Mouse (Mus musculus): ENCODE data around the gene Cers6. TPM values are rescaled to one million over a fixed set of nuclear protein-coding genes. Genes with fewer than 3 reads are reported as not detected.

Cers6 gene
- polyA plus RNA-seq, 1 experiment from 2014 or later: 8.2 TPM

- WGBS (ENCODE audit: insufficient replicate concordance): 49% methylated on average over 3 of the region's 3 CpGs
Measured at GRCm38 (mm10) chr2:69125425-69125824, 264.2 kb downstream of the Cers6 start.

GRCm38 (mm10) chr2:69128321-69128720 lies 267.1 kb downstream of the Cers6 start:
- no peak overlapping the region for H3K4me2 ChIP-seq (ENCODE audit: low read depth, low read length)
- ATAC-seq (no peak), DNase-seq (no peak)
- H3K9ac ChIP-seq (replicated peaks): no peak overlapping the region
- no peaks in the 10 kb centered on the region for H3K36me3 ChIP-seq (replicated peaks; ENCODE audit: insufficient read depth, low read length)
- H3K4me1 ChIP-seq (ENCODE audit: insufficient read depth): peaks cover 2% of the 10 kb centered on the region; the same call in 1 of the 2 replicates
- 77% methylated on average over 7 of the region's 7 CpGs for WGBS (ENCODE audit: insufficient replicate concordance)
- no peaks in the 10 kb centered on the region for H3K27me3 ChIP-seq (ENCODE audit: insufficient read depth, low read length)
- TF ChIP-seq CTCF (IDR thresholded peaks at IDR 0.05; ENCODE audit: low read depth): no peak
- no peak for TF ChIP-seq EP300 (IDR thresholded peaks at IDR 0.05; ENCODE audit: low read depth)
- no peaks in the 10 kb centered on the region for H3K9me3 ChIP-seq (ENCODE audit: low read length)
- no peak overlapping the region for H3K27ac ChIP-seq (ENCODE audit: low read depth)
- no peak overlapping the region for H3K4me3 ChIP-seq (ENCODE audit: low read depth, low read length)

More at GRCm38 (mm10) chr2:69125425-69125824, 264.2 kb downstream of the Cers6 start:
- no peak overlapping the region for H3K27ac ChIP-seq (ENCODE audit: low read depth)
- no peaks in the 10 kb centered on the region for H3K27me3 ChIP-seq (ENCODE audit: insufficient read depth, low read length)
- ATAC-seq: no peak
- no peak overlapping the region for H3K4me3 ChIP-seq (ENCODE audit: low read depth, low read length)
- H3K4me1 ChIP-seq (ENCODE audit: insufficient read depth): no peaks in the 10 kb centered on the region
- H3K9ac ChIP-seq (replicated peaks): no peak overlapping the region
- H3K36me3 ChIP-seq (replicated peaks; ENCODE audit: insufficient read depth, low read length): no peaks in the 10 kb centered on the region
- TF ChIP-seq CTCF (IDR thresholded peaks at IDR 0.05; ENCODE audit: low read depth): no peak
- no peak for TF ChIP-seq EP300 (IDR thresholded peaks at IDR 0.05; ENCODE audit: low read depth)
- DNase-seq: no peak
- H3K4me2 ChIP-seq (ENCODE audit: low read depth, low read length): no peak overlapping the region
- no peaks in the 10 kb centered on the region for H3K9me3 ChIP-seq (ENCODE audit: low read length)

- ATAC-seq: peak; percentile 58
Measured at GRCm38 (mm10) chr2:69128921-69129395, 267.7 kb downstream of the Cers6 start.

DNA sequence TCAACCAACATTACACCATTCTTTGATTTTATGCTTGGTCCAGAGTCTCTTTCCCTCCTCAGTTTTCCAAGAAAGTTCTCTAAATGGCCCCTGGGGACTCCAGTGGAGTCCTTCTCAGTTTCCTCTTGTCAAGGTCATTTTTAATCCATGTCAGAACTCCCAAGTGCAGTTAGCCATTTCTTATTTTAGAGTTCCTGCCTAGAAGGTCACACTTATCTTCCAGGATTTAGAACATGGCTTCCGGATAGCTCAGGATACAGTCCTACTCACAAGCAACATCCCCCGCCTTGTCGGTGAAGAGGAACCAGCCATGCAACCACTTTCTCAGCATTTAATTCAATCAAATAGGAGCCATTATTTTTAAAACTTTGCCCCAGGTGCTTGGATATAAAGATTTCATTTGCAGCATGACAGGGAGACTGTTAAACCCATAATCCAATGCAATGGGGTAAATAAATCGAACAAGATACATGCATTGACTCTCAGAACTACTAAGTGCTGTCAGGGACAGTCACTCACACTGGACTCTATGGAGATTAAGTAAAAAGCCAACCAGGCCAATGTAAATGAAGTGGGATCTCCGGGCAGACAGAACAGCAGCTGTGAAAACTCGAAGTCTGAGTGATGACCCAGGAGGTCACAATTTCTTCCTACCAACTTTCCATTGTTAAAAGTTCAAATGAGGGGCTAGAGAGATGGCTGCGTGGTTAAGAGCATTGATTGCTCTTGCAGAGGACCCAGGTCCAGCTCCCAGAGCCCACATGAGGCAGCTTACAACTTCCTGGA lies 268.4 kb downstream of the Cers6 start:
- peak; percentile 29; the same call in 1 of the 2 replicates for TF ChIP-seq EP300 (IDR thresholded peaks at IDR 0.05; ENCODE audit: low read depth)
- TF ChIP-seq CTCF (IDR thresholded peaks at IDR 0.05; ENCODE audit: low read depth): no peak
- no peaks in the 10 kb centered on the region for H3K27me3 ChIP-seq (ENCODE audit: insufficient read depth, low read length)
- no peak overlapping the region for H3K9ac ChIP-seq (replicated peaks)
- H3K36me3 ChIP-seq (replicated peaks; ENCODE audit: insufficient read depth, low read length): no peaks in the 10 kb centered on the region
- H3K4me1 ChIP-seq (ENCODE audit: insufficient read depth): peaks cover 2% of the 10 kb centered on the region
- H3K9me3 ChIP-seq (ENCODE audit: low read length): no peaks in the 10 kb centered on the region
- DNase-seq: no peak
- peak overlapping the region; percentile 0 for H3K27ac ChIP-seq (ENCODE audit: low read depth)
- WGBS (ENCODE audit: insufficient replicate concordance): 58% methylated on average over 7 of the region's 7 CpGs
- ATAC-seq: 0 out of 2 replicates have a peak, but pooled peaks have one; percentile 20
- no peak overlapping the region for H3K4me3 ChIP-seq (ENCODE audit: low read depth, low read length)
- no peak overlapping the region for H3K4me2 ChIP-seq (ENCODE audit: low read depth, low read length)

More at GRCm38 (mm10) chr2:69128921-69129395, 267.7 kb downstream of the Cers6 start:
- Histone ChIP-seq H3K9me3 (ENCODE audit: low read length) (no peaks in the 10 kb centered on the region), H3K9ac (replicated peaks) (no peak overlapping the region), H3K27ac (ENCODE audit: low read depth) (peak overlapping the region; percentile 0), H3K4me2 (ENCODE audit: low read depth, low read length) (no peak overlapping the region), H3K4me1 (ENCODE audit: insufficient read depth) (peaks cover 2% of the 10 kb centered on the region; the same call in 1 of the 2 replicates), H3K36me3 (replicated peaks; ENCODE audit: insufficient read depth, low read length) (no peaks in the 10 kb centered on the region), H3K4me3 (ENCODE audit: low read depth, low read length) (no peak overlapping the region), H3K27me3 (ENCODE audit: insufficient read depth, low read length) (no peaks in the 10 kb centered on the region)
- TF ChIP-seq EP300 (IDR thresholded peaks at IDR 0.05; ENCODE audit: low read depth) (no peak), CTCF (IDR thresholded peaks at IDR 0.05; ENCODE audit: low read depth) (no peak)
- 35% methylated on average over 10 of the region's 10 CpGs for WGBS (ENCODE audit: insufficient replicate concordance)
- DNase-seq: peak; percentile 42

DNA sequence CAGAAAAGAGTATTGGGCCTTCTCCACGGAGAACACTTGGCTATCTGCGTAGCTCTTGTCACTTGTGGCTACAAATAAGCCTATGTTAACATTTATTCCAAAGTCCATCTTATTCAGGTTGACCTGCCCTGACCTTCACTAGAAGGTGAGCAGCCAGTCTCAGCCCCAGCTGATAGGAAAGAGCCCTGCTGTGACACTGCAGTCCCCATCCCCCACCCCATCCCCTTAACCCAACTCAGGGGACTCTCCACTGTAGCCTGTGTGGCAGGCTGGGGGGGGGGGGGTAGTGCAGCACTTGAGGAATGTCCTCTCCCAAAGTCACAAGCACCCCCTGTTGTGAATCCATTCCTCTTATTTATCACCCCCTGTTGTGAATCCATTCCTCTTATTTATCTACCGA lies 270.8 kb downstream of the Cers6 start:
- Histone ChIP-seq H3K27ac (ENCODE audit: low read depth) (peak overlapping the region; percentile 34; the same call in 1 of the 2 replicates), H3K4me2 (ENCODE audit: low read depth, low read length) (no peak overlapping the region), H3K9me3 (ENCODE audit: low read length) (no peaks in the 10 kb centered on the region), H3K36me3 (replicated peaks; ENCODE audit: insufficient read depth, low read length) (no peaks in the 10 kb centered on the region), H3K9ac (replicated peaks) (no peak overlapping the region), H3K27me3 (ENCODE audit: insufficient read depth, low read length) (no peaks in the 10 kb centered on the region), H3K4me3 (ENCODE audit: low read depth, low read length) (no peak overlapping the region), H3K4me1 (ENCODE audit: insufficient read depth) (peaks cover 11% of the 10 kb centered on the region)
- ATAC-seq: no peak
- TF ChIP-seq EP300 (IDR thresholded peaks at IDR 0.05; ENCODE audit: low read depth): no peak
- no peak for TF ChIP-seq CTCF (IDR thresholded peaks at IDR 0.05; ENCODE audit: low read depth)
- DNase-seq: no peak
- WGBS (ENCODE audit: insufficient replicate concordance): 50% methylated on average over 3 of the region's 3 CpGs

GRCm38 (mm10) chr2:69132488-69133040 lies 271.3 kb downstream of the Cers6 start:
- H3K27me3 ChIP-seq (ENCODE audit: insufficient read depth, low read length): no peaks in the 10 kb centered on the region
- no peak for DNase-seq
- no peak for ATAC-seq
- H3K4me2 ChIP-seq (ENCODE audit: low read depth, low read length): no peak overlapping the region
- 40% methylated on average over 5 of the region's 5 CpGs for WGBS (ENCODE audit: insufficient replicate concordance)
- no peaks in the 10 kb centered on the region for H3K36me3 ChIP-seq (replicated peaks; ENCODE audit: insufficient read depth, low read length)
- H3K27ac ChIP-seq (ENCODE audit: low read depth): peak overlapping the region; percentile 34; the same call in 1 of the 2 replicates
- no peaks in the 10 kb centered on the region for H3K9me3 ChIP-seq (ENCODE audit: low read length)
- no peak overlapping the region for H3K9ac ChIP-seq (replicated peaks)
- H3K4me1 ChIP-seq (ENCODE audit: insufficient read depth): peaks cover 13% of the 10 kb centered on the region
- no peak overlapping the region for H3K4me3 ChIP-seq (ENCODE audit: low read depth, low read length)
- TF ChIP-seq EP300 (IDR thresholded peaks at IDR 0.05; ENCODE audit: low read depth) (no peak), CTCF (IDR thresholded peaks at IDR 0.05; ENCODE audit: low read depth) (no peak)
